Mouse (Mus musculus) heart, adult 9 months (tissue): ENCODE data around the gene Olfr215.
"Not testable (repeated sequence)": the region's sequence is repeated elsewhere in the genome, so short reads cannot be mapped to it uniquely, and the experiment has no call there.

Experiments
- DNase-seq, 2 experiments: peaks; one replicate each; pipeline ENCODE4 v3.0.0; 2022; ENCODE audit warnings: low spot score in 2 of 2

Gene Olfr215

DNA sequence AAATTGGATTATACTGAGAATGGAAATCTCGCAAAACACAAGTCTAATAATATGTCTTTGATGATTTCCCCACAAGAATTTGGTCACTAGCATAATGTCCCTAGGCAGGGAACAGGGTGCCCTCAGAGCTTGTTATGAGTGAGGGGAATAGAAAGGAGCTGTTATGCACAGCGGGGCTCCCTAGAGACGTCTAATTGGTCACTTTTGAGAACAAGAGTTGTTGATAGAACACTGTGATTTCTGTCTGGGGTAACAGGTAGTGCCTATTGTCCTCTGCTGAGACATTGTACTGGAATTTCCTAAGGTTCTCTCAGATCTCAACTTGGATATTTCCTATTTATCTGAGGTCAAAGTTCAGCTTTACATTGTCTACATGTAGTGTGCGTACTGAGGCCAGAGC, at the start of gene Olfr215:
Gene Olfr215 (minus strand): TSS at position 101 of the 400 bp plus-strand sequence.
- DNase-seq: no peak

- DNase-seq: peak; percentile 63 to 82
These were observed 48.1 kb upstream of the Olfr215 start for GRCm38 (mm10) chr6:116632129-116632528.

GRCm38 (mm10) chr6:116629766-116630165, 45.8 kb upstream of the Olfr215 start:
- DNase-seq: no peak

DNA sequence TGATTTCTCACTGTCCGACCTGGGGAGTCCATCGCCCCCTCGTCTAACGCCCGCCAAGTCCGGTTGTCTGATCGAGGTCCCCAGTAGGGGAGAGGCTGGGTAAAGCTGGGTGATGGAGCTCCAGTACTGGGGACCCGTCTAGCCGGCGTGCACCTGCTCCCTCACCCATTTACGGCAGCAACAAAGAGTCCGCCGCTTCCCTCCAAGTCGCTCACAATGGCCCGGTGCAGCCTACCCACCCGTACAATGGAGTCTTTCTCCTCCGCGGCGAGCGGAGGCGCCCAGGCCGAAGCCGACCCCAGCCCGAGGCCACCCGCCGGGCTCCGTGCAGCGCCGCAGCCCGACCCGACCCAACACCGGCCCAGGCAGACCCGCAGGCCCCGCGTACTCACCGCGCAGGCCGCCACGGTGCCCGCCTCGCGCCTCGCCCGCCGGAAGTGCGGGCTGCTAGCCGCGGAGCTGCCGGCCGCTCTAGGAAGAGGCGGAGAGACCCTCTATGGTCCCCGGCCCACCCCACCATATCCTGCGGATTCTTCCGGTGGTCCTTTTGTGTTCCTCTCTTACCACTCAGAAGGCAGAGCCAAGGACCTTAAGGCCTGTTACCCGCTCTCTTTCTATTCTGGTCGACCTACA, 44.7 kb upstream of the Olfr215 start, which contains the start of gene Zfp422:
Gene Zfp422 (minus strand): TSS at position 461 of the 633 bp plus-strand sequence.
- DNase-seq: peak; percentile 53 to 56

- no peak for DNase-seq
These were observed 44.1 kb upstream of the Olfr215 start for GRCm38 (mm10) chr6:116628095-116628494.

DNA sequence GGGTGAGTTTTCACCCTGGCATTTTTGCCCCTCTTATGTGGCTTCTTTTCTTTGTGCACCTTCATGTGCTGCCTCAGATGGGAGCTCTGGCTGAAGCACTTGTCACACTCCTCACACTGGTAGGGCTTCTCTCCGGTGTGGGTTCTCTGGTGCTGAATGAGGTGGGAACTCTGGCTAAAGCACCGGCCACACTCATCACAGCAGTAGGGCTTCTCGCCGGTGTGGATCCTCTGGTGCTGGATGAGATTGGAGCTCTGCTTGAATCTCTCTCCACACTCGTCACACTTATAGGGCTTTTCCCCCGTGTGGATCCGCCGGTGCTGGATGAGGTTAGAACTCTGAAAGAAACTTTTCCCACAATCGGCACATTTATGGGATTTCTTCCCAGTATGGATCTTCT, 42.4 kb upstream of the Olfr215 start:
- DNase-seq: not testable (repeated sequence)

DNA sequence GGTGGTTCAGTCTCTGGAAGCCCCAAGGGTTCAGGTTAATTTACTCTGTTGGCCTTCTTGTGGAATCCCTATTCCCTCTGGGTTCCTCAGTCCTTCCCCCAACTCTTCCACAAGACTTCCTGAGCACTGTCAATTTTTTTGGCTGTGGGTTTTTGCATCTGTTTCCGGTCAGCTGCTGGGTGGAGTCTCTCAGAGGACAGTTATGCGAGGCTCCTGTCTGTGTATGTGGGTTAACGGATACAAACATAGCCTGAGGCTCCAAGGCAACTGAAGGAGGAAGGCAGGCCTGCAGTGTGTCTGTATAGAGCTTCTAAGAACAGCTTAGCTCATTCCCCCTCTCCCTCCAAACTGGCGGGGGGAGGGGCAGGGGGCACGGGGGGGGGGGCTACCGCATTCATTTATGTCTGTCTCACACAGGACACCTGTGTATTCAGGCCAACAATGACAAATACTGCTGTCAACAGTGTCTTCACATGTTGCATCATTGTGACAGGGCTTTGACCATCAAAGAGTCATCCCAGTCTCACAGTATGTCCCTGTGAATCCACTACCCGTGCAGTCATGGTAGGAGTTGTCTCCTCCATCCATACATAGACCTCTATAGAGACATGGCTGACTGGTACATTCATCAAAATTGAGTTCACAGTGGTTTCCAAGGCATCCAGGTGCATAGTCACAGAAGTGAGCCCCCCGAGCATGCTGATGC, 37.5 kb upstream of the Olfr215 start:
- no peak for DNase-seq

DNA sequence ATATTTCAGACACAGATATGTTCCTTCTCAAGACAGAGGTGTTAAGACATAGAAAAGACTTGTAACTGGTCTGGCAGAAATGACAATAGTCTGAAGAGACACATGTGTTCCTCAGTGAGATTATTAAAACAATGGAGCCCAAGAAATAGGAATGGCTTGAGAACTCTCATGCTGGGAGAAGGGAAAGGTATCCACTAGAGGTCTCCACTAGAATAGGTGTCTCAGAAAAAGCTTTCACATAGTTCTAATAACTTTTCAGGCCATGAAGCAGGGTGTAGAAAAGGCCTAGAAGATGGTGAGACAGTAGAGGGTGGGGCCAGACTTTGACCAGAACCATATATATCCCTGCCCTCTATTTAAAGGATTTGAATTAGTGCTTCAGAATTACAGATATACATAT, 34.1 kb upstream of the Olfr215 start:
- DNase-seq: no peak

GRCm38 (mm10) chr6:116615719-116616118, 31.7 kb upstream of the Olfr215 start:
- DNase-seq: peak; percentile 62 to 69

DNA sequence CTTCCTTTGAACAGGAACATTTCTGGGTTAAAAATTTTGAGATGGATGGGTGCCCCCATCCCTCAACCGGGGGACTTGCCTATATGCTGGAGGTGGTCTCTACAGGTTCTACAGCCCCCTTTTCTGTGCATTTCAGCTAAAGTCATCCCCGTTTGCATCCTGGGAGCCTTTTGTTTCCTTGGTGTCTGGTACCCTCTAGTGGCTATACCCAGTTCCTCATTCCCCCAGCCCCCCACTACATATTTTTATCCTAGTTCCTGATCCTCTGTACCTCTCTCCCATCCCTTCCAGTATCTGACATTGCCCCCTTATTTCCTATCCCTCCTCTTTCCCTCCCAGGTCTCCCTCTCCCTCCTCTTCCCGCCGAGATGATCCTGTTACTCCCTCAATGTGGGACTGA, 23.2 kb upstream of the Olfr215 start:
- DNase-seq: no peak

DNA sequence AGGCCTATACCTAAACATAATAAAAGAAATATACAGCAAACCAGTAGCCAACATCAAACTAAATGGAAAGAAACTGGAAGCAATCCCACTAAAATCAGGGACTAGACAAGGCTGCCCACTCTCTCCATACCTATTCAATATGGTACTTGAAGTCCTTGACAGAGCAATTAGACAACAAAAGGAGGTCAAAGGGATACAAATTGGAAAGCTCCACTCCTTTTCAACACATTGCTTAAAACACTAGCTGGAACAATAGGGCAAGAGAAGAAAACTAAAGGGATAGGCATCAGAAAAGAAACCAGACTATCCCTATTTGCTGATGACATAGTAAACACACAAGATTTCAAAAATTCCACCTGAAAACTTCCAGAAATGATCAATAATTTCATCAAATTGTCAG, 17.0 kb upstream of the Olfr215 start:
- not testable (repeated sequence) for DNase-seq

DNA sequence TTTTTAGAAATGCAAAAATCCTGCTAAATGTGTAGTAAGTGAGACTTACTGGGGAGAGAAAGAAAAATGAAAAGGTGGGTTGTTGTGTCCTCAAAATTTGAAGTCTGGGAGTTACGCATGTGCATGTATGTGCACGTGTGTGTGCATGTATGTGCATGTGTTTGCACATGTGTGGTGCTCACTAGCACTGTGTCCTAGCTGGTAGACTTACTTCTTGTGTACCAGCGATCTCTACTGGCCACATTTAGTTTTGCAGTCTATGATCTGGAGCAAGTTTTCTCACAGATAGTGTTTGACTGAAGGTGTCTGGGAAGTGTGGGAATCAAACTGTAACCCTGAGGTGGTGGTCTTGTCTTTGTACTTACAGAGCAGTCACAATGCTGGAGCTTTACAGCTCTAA, 14.2 kb downstream of the Olfr215 start:
- peak; percentile 6 to 31 for DNase-seq

- no peak for DNase-seq
These were observed 29.0 kb downstream of the Olfr215 start for GRCm38 (mm10) chr6:116554952-116555351.

- DNase-seq: no peak
These were observed 30.1 kb downstream of the Olfr215 start, which contains the start of gene Olfr214 for GRCm38 (mm10) chr6:116553935-116554334. TSS of gene Olfr214 (plus strand) at chr6:116554235.

- not testable (repeated sequence) for DNase-seq
These were observed 33.2 kb downstream of the Olfr215 start, which contains the start of gene Gm5580 for GRCm38 (mm10) chr6:116550841-116551240. TSS of gene Gm5580 (plus strand) at chr6:116551141.

- DNase-seq: no peak
These were observed 41.5 kb downstream of the Olfr215 start for GRCm38 (mm10) chr6:116542500-116542899.

DNA sequence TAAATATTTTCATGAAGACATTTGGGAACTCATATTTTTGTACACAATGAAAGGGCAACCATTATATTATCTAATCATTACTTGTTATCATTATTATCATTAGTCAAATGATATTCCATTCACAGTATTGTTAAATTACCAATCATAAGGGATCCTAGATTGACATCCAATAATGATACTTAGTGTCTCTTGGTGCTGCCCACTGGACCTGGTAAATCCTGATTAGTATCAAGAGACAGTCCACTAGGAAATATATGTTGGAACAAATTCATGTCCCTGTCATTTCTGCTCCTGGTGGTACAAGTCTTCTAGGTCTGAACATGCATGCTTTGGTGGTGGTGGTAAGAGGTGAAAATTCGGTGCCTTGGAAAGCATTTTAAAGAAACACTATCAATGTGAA, 45.8 kb downstream of the Olfr215 start, which contains the start of gene Olfr213:
Gene Olfr213 (plus strand): TSS at position 301 of the 400 bp plus-strand sequence.
- DNase-seq: no peak
